ENCODE assay signal across 13 mouse cellular contexts in the genomic region with DNA sequence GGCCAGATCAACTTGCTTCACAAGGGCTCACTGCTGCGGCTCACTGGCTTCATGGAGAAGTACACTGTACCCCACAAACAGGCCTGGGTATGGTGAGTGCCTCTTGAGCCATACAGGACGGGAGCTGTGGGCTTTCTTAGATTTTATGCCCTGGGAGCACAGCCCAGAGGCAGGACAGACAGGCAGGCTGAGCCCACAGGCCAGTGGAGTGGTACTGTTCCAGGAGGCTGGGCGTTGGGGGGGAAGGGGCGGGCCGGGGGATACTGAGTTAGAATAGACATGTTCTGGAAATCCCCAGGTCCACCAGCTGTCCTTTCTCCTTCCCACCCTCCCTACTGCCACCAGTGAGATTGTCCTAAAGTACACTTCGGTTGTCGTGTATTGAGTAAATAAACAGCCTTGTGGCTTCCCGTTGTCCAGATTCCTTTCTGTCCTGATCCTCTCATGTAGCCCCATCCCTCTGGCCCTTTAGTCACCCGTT.
"Had no signal": no experiment of that assay in that cellular context is flagged by ENCODE, and none has a peak within 500 bp of the region (broad histone marks: within the 10 kb centered on the region; RNA-seq: fewer than 3 reads in every experiment).

No protein-coding gene starts in this region.

- H3K9ac ChIP-seq: intestine, embryonic 15.5 days; liver, embryonic 15.5 days; midbrain, embryonic 12.5 days; neural tube, embryonic 13.5 days had no signal

- ATAC-seq: intestine, embryonic 15.5 days; midbrain, embryonic 16.5 days had no signal

- H3K4me1 ChIP-seq: intestine, embryonic 15.5 days; limb, embryonic 10.5 days; liver, embryonic 15.5 days; midbrain, embryonic 12.5 days; neural tube, embryonic 13.5 days had no signal

- H3K36me3 ChIP-seq: intestine, embryonic 15.5 days; limb, embryonic 10.5 days; liver, embryonic 15.5 days; midbrain, embryonic 12.5 days; neural tube, embryonic 13.5 days had no signal

- H3K4me3 ChIP-seq: intestine, embryonic 15.5 days; left cerebral cortex, adult 2 months; limb, embryonic 10.5 days; liver, embryonic 15.5 days; midbrain, embryonic 12.5 days; neural tube, embryonic 13.5 days had no signal

- H3K27me3 ChIP-seq: intestine, embryonic 15.5 days had no signal

- H3K27ac ChIP-seq: intestine, embryonic 15.5 days; left cerebral cortex, adult 2 months; limb, embryonic 10.5 days; liver, embryonic 15.5 days; macrophage; midbrain, embryonic 12.5 days; neural tube, embryonic 13.5 days had no signal

- H3K9me3 ChIP-seq: intestine, embryonic 15.5 days; limb, embryonic 10.5 days; liver, embryonic 15.5 days; midbrain, embryonic 12.5 days; neural tube, embryonic 13.5 days had no signal

- DNase-seq: kidney, adult 18-20 months; kidney, postnatal 25 days; retina, postnatal 1 day; thymus, postnatal 4 days had no signal

- H3K4me2 ChIP-seq: intestine, embryonic 15.5 days; liver, embryonic 11.5 days; liver, embryonic 15.5 days; midbrain, embryonic 12.5 days; neural tube, embryonic 13.5 days had no signal
